Mouse (Mus musculus): Measurements from ENCODE around the gene Tac2.

The Tac2 gene

GRCm38 (mm10) chr10:127724178-127724577 lies at the start of gene Tac2:
TSS of gene Tac2 (plus strand) at chr10:127724478.
- in situ Hi-C loops (cut with MboI; ENCODE audit: low pct_unique_long_range_greater_than_20kb in 1 of 2, low sequenced_read_pairs in 2 of 2, unreplicated experiment in 1 of 2) = no loop called here

DNA sequence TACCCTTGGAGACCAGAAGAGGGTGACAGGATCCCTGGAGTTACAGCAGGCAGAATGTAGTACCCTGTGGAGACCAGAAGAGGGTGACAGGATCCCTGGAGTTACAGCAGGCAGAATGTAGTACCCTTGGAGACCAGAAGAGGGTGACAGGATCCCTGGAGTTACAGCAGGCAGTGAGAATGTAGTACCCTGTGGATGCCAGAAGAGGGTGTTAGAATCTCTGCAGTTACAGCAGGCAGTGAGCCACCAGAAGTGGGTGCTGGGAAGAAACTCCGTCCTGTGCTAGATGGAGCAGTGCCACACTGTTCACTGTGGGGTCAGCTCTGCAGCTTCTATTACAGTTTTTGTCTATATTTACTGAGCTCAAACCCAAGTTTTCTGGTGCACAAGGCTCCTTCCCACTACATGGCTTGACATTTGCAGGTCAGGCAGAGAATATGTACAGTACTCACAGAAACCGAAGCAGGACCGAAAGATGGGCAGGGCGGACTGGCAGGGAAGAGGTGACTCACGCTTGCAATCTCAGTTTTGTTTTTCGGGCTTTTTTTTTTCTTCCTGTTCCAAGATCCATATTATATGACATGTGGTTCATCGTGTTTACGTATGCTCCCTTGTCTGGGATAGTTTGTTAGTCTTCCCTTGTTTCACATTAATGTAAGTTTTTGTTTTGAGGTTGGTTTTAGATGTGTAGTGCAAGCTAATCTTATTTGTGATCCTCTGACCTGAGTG lies 49.3 kb upstream of the Tac2 start:
- in situ Hi-C loops (cut with MboI; ENCODE audit: low pct_unique_long_range_greater_than_20kb in 1 of 2, low sequenced_read_pairs in 2 of 2, unreplicated experiment in 1 of 2) = no loop called here

DNA sequence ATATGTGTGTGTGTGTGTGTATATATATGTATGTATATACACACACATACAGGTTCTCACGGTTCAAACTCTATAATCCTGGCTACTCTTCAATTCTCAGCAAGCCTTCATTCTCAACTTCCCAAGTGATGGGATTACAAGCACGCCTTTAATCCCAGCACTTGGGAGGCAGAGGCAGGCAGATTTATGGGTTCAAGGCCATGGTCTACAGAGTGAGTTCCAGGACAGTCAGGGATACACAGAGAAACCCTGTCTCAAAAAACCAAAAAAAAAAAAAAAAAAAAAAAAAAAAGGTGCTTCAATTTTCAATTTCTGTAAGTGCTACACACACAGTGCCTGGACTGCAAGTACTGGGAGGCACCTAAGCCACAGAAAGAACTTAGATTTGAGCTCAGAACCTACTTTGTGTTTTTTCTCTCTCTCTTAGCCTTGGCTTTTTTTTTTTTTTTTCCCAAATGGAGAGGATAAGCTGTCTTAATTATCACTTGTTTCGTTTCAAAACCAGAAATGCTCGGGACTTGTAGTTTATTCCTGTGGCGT lies 48.3 kb upstream of the Tac2 start:
- in situ Hi-C loops (cut with MboI; ENCODE audit: low pct_unique_long_range_greater_than_20kb in 1 of 2, low sequenced_read_pairs in 2 of 2, unreplicated experiment in 1 of 2) = no loop called here

GRCm38 (mm10) chr10:127676691-127677548 lies 47.4 kb upstream of the Tac2 start:
- in situ Hi-C loops (cut with MboI; ENCODE audit: low pct_unique_long_range_greater_than_20kb in 1 of 2, low sequenced_read_pairs in 2 of 2, unreplicated experiment in 1 of 2) = no loop called here

DNA sequence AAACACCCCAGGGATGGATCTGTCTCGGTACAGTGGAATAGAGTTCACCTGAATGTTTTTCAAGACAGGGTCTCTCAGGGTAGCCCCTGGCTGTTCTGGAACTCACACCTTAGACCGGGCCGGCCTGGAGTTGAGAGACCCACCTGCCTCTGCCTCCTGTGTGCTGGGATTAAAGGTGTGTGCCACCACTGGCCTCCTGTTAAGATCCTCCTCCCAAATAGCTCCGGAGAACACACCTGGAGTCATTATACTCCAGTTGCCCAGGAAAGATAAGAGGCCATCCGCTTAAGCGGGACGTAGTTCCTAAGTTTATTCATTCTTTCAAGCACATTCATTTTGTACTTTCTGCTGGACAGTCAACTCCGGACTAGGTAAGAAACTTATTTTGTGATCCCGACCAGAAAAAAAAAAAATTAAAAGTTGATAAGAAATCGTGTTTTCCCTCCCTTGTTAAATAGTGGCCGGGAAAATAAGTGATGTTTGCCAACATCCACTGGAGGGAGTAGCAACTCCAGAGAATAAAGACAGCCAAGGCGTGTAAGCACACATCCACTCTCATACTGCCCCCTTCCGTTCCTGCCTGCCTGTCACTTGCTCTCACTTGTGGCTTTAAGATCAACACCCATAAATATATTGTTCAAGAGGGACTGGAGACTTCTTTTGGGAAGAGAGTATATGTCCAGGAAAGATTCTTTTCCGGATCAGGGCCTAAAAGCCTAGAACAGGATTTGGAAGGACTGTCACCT lies 46.5 kb upstream of the Tac2 start:
- in situ Hi-C loops (cut with MboI; ENCODE audit: low pct_unique_long_range_greater_than_20kb in 1 of 2, low sequenced_read_pairs in 2 of 2, unreplicated experiment in 1 of 2) = no loop called here

GRCm38 (mm10) chr10:127679208-127679607 lies 45.1 kb upstream of the Tac2 start:
- in situ Hi-C loops (cut with MboI; ENCODE audit: low pct_unique_long_range_greater_than_20kb in 1 of 2, low sequenced_read_pairs in 2 of 2, unreplicated experiment in 1 of 2) = no loop called here

DNA sequence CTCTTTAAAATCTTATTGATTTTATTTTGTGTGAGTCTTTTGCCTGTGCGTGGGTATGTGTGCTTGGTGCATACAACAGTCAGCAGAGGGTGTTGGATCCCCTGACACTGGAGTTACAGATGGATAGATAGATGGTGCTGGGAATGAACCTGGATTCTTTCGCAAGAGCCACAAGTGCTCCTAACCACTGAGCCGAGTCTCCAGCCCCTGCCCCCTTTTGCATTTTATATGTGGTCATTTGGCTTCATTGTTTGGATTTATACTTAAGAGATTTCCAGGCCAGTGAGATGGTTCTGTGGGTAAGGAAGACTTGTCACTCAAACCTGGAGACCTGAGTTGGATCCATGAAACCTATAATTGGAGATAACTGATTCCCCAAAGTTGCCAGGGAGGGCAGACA lies 44.4 kb upstream of the Tac2 start:
- in situ Hi-C loops (cut with MboI; ENCODE audit: low pct_unique_long_range_greater_than_20kb in 1 of 2, low sequenced_read_pairs in 2 of 2, unreplicated experiment in 1 of 2) = no loop called here

DNA sequence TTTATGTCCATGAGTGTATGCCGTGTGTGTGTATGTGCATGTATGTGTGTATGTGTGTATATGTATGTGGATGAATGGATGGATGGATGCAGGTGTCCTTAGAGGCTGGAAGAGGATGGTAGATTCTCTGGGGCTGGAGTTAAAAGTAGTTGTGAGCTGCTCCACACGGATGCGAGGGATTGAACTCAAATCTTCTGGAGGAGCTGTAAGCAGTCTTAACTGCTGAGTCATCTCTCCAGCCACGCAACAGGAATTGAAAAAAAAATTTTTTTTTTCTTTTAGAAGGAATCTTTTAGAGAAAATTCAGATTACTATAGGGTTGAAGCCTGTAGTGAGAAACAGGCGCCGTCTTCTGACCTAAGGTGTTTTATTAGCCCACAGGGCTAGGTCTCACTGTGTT lies 41.4 kb upstream of the Tac2 start:
- in situ Hi-C loops (cut with MboI; ENCODE audit: low pct_unique_long_range_greater_than_20kb in 1 of 2, low sequenced_read_pairs in 2 of 2, unreplicated experiment in 1 of 2) = no loop called here

DNA sequence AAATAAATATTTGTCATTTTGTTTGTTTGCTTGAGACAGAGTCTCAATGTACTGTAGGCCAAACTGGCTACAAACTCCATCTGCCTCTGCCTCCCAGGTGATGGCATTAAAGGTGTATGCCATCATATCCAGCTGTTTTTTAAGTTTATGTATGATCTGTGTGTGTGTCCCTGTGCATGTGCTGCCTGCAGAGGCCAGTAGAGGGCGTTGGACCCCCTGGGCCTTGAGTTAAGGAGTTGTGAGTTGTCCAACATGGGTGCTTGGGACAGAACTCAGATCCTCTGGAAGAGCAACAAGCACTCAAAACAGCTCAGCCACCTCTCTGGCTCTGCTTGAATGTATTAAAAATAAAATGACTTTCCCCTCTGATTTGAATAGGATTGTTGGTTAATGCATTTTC lies 33.2 kb upstream of the Tac2 start:
- in situ Hi-C loops (cut with MboI; ENCODE audit: low pct_unique_long_range_greater_than_20kb in 1 of 2, low sequenced_read_pairs in 2 of 2, unreplicated experiment in 1 of 2) = no loop called here

DNA sequence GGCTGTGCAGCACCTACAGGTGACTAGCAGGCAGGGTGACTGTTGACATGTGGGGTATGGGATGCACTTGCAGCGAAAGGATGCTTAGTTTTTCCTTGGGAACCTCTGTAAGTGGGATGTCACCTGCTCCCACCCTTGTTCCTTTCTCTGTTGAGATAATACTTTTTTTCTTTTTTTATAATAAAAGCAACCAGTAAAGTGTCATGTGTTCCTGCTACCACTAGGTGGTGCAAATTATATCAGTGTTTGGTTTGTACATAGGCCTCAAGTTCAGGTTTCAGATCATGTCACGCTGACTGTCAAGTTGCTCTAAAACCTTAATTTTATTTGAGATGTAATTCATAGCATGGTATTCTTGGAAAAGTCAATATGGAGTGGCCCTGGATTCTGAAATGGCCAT lies 29.6 kb upstream of the Tac2 start:
- in situ Hi-C loops (cut with MboI; ENCODE audit: low pct_unique_long_range_greater_than_20kb in 1 of 2, low sequenced_read_pairs in 2 of 2, unreplicated experiment in 1 of 2) = no loop called here

DNA sequence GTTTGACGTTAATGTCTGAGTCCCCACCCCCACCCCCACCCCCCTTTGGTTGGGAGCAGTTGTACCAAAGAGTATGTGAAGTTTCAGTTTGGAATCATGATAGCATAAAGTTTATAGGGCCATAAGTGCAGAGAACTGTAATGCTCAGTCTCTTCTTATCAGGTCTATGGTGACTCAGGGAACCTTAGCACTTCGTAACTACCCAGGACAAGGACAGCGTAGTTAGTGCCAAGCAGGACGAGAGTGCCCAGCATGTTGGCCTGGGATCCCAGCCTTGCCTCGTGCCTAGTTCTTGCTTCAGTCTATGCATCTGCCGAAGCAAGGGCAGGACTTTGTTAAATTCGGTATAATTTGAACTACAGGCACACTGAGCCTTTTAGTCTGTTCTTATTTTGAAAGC lies 28.5 kb upstream of the Tac2 start:
- in situ Hi-C loops (cut with MboI; ENCODE audit: low pct_unique_long_range_greater_than_20kb in 1 of 2, low sequenced_read_pairs in 2 of 2, unreplicated experiment in 1 of 2) = no loop called here

DNA sequence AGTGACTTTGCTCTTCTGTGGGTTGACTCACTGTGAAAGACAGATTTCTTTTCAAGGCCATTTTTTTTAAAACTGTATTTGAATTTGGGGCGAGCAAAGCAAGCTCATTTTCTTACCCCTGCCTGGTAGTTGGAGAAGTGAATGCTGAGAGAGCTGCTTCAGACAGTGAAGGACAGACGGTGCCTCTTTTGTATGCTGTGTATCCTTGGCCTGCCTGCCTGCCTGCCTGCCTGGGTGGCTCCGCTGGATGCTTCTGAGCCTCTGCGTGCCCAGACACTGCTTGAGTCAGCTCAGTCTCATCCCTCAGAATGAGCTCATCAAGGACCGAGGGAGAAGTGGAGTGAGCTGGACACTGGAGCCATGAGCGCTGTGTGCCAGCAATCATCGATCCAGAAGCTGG lies 25.3 kb upstream of the Tac2 start:
- in situ Hi-C loops (cut with MboI; ENCODE audit: low pct_unique_long_range_greater_than_20kb in 1 of 2, low sequenced_read_pairs in 2 of 2, unreplicated experiment in 1 of 2) = no loop called here

DNA sequence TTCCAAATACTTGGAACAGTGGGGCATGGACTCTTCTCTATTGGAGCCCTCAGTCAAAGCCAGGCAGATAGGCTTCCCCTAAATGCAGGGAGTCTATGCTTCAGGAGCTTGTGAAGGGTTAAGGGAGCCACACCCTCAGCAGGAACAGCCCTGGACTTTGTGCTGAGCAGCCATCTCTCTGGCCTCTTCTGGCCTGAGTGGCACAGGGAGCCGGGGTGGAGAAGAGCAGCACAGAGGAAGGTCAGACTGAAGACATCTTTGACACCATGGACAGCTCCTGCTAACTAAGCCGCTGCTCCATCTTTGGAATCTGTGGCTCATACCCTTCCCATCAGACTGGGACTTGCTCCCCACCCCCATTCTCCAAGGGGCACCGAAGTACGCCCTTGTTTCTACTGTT lies 21.0 kb upstream of the Tac2 start:
- in situ Hi-C loops (cut with MboI; ENCODE audit: low pct_unique_long_range_greater_than_20kb in 1 of 2, low sequenced_read_pairs in 2 of 2, unreplicated experiment in 1 of 2) = no loop called here

DNA sequence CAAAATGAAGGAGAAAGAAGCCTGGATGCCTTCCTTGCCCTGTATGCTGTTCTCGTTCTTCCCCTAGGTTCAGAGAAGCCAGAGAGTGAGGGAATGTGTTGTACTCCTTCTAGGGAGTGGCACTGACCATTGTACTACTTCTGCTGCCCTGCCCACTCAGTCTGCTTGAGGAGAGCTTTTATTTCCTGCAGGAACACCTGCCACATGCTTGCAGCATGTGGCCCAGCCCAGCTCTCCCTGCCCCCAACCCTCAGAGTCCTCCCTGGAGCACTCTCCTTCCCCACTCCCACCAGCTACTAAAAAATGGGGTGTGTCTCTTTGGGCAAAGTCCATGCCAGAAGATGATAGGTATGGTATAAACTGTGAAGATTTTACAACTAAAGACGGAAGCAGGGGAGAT lies 20.0 kb upstream of the Tac2 start:
- in situ Hi-C loops (cut with MboI; ENCODE audit: low pct_unique_long_range_greater_than_20kb in 1 of 2, low sequenced_read_pairs in 2 of 2, unreplicated experiment in 1 of 2) = no loop called here

GRCm38 (mm10) chr10:127704766-127705220 lies 19.5 kb upstream of the Tac2 start, which contains the start of gene Myo1a:
TSS of gene Myo1a (plus strand) at chr10:127705170.
- in situ Hi-C loops (cut with MboI; ENCODE audit: low pct_unique_long_range_greater_than_20kb in 1 of 2, low sequenced_read_pairs in 2 of 2, unreplicated experiment in 1 of 2) = no loop called here

- in situ Hi-C loops (cut with MboI; ENCODE audit: low pct_unique_long_range_greater_than_20kb in 1 of 2, low sequenced_read_pairs in 2 of 2, unreplicated experiment in 1 of 2) = no loop called here
Measured at GRCm38 (mm10) chr10:127705783-127706182, 18.5 kb upstream of the Tac2 start.

DNA sequence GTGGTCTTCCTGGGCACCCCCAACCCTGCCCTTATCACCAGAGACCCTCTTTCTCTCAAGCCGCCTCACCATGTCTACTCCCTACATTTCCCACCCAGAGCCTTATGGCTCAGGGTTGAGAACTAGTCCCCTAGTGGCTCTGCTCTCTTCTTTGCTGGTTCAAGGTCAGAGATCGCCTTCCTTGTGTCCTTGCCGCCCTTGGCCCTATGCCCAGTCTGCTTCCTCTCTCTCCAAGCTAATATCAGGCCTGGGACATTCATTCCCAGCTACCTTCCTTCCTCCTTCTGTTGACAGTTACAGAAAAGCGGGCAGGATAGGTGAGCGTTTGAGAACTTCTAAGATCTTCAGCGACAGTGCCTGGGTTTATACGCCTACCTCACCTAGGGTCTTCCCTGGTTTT lies 16.6 kb upstream of the Tac2 start:
- in situ Hi-C loops (cut with MboI; ENCODE audit: low pct_unique_long_range_greater_than_20kb in 1 of 2, low sequenced_read_pairs in 2 of 2, unreplicated experiment in 1 of 2) = no loop called here

GRCm38 (mm10) chr10:127708850-127709370 lies 15.4 kb upstream of the Tac2 start:
- in situ Hi-C loops (cut with MboI; ENCODE audit: low pct_unique_long_range_greater_than_20kb in 1 of 2, low sequenced_read_pairs in 2 of 2, unreplicated experiment in 1 of 2) = no loop called here

DNA sequence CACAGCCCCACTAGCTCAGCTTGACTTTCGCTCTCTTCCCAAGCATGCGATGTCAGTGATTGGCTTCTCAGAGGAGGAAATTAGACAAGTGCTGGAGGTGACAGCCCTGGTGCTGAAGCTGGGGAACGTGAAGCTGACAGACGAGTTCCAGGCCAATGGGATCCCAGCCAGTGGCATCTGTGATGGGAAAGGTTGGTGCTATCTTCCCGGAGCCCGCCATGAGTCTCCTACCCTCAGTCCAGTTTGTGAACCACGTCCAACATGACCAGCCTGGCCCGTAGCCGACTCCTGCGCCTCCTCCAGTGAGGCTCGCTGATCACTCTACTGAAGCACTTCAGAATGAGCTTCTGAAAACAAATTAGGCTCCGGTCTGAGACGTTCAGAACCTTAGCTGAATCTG lies 13.9 kb upstream of the Tac2 start:
- in situ Hi-C loops (cut with MboI; ENCODE audit: low pct_unique_long_range_greater_than_20kb in 1 of 2, low sequenced_read_pairs in 2 of 2, unreplicated experiment in 1 of 2) = no loop called here
